Mouse (Mus musculus): ENCODE data around the gene Gm28374.
A peak's percentile ranks its signal among the peaks of the same experiment; 100 is the strongest.
"Not testable (repeated sequence)": the region's sequence is repeated elsewhere in the genome, so short reads cannot be mapped to it uniquely, and the experiment has no call there.

The Gm28374 gene

DNA sequence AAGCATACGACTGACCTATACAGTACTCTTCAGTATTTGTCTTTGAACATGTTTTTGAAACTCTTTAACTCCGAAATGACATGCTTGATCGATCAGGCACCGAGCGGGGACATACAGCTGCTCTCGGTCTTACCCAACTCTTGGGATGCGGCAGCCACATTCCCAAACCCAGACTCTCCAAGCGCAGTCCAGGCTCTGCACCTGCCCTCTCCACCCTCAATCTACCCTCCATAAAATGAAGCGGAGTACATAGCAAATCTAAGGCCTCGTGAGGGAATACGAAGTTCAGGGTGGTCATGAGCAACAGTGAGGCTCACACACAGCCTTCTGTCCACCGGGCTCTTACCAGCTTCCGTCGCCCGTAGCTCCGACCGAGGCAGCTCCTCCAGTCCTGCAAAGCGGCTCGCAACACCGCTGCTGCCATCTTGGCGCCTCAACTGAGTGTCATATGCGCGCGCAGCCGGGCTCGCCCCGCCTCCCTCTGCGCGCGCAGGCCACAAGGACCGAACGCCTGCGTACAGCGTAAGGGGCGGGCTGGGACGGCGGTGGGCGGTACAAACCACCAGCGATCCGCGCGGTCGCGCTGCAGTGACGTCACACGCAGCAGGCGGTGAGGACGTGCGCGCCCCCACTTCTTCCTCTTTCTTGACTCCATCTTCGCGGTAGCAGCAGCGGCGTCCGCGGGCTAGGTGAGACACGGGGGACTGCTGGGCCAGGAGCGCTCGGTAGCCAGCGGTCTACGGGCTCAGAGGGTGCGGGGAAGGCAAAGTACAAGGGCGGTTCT lies 24.6 kb downstream of the Gm28374 start, which contains the start of the genes Mrpl49 and Fau:
Gene Mrpl49 (minus strand): TSS at position 473 of the 784 bp plus-strand sequence.
Gene Fau (plus strand): TSS at position 532 of the 784 bp plus-strand sequence.
- ATAC-seq (ENCODE audit: low TSS enrichment) = peak; percentile 76

DNA sequence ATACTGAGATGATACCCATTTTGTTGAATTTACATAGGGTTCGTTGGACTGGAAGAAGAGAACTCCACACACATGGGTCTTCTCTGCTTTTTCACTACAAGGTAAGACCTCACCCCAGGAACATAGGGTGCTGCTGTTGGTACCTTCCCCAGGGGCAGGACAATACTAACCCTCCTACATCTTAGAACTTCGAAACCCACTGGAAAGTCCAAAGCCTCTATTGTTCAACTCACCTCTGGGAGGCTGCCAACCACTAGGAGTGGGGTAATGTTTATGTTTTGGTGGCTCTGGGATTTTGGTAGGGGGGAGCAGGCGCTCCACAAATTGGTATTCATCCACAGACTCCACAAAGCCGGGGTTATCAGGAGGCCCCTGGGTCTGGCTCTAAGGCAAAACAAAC lies 25.4 kb downstream of the Gm28374 start:
- no peak for ATAC-seq (ENCODE audit: low TSS enrichment)

DNA sequence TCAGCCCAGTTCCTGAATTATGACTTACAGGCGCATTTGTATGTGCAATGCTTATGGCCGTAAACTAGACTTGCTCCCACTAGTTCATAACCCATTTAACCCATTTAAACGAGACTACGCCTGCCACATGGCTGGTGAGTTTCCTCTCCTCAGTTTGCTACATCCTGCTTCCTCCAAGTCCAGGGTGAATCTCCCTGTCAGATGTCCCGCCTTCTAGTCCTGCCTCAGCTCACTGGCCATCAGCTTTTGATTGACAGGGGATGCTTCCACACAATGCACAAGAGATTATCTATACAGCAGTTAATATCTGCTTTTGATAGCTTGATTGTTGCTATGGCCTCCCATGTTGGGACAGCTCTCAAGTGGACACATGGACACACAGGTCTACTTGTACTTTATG lies 27.8 kb downstream of the Gm28374 start:
- ATAC-seq (ENCODE audit: low TSS enrichment) = no peak

DNA sequence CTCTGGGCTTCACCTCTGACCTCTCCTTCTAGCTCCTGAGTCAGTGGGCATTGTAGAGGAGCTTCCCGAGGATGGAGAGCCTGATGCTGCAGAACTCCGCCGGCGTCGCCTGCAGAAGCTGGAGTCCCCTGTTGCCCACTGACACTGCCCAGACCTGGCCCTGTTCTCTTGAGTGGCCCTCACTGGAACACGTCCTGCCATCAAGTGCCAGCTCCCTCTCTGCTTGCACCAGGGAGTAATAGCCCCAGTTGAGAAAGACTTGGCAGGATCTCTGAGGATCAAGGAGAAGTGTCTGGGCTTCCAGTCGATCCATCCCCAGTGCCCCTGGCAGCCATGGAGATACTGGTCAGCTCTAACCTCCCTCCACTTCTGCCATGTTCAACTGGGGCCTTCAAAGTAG lies 29.5 kb downstream of the Gm28374 start:
- no peak for ATAC-seq (ENCODE audit: low TSS enrichment)

DNA sequence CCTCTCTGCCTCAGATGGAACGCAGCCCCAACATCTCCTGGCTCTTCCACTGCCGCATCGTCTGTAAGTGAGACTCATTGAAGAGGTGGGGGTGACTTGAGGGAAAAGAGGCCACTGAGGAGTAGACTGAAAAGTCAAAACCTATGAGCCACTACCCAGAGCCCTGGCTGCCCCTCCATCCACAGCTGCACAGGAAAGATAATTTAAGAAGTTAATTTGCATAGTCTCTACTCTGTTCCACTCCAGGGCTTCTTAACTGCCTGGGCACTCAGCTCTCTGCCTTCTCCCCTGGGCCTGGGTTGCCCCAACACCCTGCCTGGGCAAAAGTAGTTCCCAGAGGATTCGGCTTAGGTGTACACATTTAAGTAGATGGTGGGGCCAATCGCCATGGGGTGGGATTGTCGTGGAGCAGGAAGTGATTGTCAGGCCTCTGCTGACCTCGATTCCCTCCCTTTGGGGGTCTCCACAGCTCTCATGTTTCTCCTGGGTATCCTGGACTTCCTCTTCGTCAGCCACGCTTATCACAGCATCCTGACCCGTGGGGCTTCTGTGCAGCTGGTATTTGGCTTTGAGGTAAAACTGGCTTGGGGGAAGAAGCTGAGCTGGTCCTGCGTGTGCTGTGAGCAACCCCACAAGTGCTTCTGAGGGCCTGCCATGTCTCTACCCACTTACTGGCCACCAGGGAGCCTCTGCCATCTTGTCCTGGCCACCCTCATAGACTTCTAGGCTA lies 33.2 kb downstream of the Gm28374 start:
- ATAC-seq (ENCODE audit: low TSS enrichment) = no peak

DNA sequence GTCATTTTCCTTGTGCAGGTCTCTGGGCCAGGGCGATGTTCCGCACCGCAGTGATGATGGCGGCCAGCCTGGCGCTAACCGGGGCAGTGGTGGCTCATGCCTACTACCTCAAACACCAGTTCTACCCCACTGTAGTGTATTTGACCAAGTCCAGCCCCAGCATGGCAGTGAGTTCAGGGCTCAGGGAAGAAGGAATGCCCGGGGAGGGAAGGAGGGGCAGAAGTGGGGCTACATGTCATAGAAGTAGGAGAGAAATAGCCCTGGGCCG lies 34.2 kb downstream of the Gm28374 start:
- ATAC-seq (ENCODE audit: low TSS enrichment) = no peak

DNA sequence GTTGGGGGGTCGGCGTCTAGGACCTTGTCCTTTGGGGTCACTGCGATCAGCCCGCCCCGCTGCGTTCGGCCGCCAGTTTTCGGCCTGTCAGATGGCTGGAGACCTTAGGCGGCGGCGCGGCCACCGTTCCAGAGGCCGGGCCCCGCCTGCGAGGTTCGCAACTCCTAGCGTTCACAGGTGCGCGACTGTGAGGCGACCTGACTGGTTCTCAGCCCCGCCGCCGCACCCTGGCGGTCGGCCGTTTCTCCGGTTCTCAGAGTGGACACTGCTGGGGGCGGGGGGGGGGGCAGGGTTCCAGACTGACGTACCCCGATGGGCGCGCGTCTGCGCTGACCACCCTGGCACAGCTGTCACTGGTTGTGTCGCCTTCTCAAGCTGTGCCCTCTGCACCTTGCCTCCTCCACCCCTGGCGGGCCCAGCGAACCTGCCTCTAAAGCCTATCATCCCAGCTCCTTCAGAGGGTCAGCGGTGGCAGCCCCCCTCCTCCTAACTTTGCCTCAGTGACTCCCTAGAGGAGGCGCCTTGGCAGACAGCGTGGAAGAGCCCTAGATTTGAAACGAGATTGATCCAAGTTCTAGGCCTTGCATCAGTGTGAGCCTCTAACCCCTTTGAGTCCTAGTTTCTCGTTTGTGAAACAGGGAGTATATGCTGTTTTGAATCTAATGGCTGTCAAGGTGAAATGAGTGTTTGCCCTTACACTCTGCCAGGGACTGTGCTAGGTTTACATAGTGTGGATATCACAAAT lies 34.7 kb downstream of the Gm28374 start:
- no peak for ATAC-seq (ENCODE audit: low TSS enrichment)

DNA sequence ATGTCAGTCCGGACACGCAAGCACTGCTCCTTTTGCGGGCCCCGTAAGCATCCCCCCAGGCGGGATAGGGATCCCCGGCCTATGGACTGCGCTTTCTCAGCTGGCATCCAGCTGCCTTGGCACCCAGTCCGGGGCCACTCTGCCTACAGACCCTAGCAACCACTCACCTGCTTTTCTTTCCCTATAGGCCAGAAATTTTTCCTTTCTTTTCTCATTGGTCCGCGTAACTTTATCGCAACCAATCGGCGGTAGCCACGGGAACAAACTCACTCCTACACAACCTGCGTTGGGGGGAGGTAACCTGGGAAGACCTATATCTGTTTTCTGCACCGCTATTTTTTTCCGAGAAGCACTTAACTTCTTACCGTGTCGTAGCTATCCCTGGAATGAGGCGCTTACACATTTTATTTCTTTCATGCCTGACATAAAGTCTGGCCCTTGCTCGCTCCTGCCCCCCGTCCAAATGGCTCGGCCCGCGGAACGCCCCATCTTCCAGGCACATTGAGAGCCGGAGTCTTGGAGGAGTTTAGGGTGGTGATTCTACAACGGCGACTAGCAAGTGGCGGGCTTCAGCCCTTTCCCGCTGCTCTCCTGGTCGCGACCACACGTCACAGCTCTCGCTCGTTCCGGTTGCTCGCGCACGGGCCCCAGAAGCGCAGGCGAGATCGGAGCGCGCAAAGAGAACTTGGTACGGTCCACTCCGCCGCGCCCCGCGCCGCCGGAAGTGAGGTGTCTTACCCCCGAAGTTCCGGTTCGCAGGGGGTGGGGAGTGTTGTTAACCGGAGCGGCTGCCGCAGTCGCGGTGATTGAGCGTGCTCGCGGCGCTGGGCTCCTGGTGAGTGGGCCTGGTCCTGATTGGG lies 35.5 kb downstream of the Gm28374 start, which contains the start of gene Syvn1:
Gene Syvn1 (plus strand): TSS at position 283 of the 860 bp plus-strand sequence.
- ATAC-seq (ENCODE audit: low TSS enrichment) = peak; percentile 86

DNA sequence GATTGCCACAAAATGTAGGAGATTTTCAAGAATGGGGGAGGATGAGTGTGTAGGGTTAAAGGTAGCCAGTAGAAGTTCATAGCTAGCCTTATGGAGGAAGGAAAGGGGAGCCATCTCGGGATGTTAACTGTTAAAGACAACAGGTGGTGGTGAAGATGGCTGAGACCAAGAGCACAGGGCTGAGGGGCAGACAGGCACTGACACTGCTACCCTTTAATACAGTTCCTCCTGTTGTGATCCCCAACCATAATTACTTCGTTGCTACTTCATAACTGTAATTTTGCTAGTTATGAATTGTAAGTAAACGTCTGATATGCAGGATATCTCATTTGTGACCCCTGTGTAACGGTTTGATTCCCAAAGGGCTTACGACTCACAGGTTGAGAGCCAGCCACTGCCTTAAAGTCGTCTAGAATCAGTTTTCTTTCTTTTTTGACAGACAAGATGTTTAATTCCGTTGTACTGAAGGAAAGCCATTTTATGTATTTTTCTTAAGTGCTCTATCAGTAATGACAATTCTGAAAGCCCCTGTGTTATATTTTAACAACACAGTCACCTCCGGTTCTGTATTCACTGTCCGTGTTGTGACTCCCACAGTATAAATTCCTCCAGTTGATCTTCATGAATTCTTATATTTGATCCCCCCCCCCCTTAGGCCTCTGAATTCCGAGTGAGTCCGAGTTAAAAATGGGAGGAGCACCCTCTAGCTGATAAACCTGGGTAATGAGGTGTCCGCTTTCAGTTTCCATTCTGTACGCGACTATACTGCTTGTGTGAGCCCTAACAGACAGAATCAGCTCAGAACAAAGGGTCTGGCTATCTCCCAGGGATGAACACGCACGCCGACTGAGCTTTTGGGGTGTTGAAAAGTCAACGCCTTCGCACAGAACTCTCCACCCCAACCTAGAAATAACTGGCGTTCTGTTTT lies 36.4 kb downstream of the Gm28374 start:
- peak; percentile 28; the same call in 1 of the 2 replicates for ATAC-seq (ENCODE audit: low TSS enrichment)

DNA sequence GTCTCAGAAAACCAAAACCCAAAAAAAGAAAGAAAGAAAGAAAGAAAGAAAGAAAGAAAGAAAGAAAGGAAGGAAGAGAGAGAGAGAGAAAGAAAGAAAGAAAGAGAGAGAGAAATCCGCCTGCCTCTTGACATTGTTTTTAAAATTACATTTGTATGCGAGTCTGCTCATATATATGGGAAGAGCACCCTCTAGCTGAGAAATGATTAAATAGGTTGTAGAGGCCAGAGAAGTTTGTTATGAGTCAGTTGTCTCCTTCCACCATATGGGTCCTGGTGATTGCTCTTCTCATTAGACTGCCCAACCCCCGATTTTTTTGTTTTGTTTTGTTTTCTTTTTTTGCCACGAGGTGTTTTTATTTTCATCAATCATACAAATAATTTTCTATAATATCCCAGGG lies 38.0 kb downstream of the Gm28374 start:
- ATAC-seq (ENCODE audit: low TSS enrichment) = not testable (repeated sequence)

DNA sequence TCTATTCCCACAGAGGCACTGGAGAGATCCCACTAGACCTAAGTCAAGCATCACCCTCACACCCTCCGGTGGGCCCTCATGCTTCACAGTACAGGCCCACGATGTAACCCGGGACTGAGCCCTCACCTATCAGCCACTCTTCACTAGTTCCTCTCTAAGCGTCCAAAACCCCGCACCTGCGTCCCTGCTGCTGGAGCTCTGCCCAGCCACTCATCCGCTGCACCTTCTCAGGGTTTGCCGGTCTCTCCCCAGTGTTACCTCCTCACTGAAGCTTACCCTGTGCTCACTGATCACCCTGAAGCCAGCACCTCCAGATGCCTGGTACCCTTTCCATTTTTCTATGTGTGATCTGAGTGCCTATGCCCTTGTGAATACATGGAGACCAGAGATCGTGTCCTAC lies 39.8 kb downstream of the Gm28374 start:
- ATAC-seq (ENCODE audit: low TSS enrichment) = no peak

DNA sequence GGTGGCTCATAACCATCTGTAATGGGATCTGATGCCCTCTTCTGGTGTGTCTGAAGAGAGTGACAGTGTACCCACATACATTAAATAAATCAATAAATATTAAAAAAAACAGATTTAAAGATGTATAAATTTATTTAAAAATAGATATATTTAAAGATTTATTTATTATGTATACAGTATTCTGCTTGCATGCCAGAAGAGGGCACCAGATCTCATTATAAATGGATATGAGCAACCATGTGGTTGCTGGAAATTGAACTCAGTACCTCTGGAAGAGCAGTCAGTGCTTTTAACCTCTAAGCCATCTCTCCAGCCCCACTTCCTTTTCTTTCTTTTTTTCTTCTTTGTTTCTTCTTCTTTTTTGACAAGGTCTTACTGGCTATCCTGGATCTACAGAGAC lies 42.1 kb downstream of the Gm28374 start:
- no peak for ATAC-seq (ENCODE audit: low TSS enrichment)

DNA sequence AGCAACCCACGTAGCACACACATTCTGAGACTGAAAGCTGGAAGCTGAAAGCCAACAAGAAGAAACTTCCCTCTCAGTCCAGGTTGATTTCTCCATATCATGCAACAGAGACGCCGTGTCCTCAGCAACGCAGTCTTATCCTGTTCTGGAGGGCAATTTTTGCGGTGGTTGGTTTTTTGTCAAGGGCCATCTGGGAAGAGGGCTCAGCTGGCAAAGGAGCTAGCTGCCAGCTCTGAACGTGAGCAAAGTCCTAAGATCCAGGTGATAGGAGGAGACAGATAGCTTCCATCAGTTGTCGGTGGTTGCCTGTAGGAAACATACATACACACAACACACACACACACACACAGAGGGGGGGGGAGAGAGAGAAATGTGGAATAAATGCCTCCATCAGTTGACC lies 43.7 kb downstream of the Gm28374 start:
- no peak for ATAC-seq (ENCODE audit: low TSS enrichment)

DNA sequence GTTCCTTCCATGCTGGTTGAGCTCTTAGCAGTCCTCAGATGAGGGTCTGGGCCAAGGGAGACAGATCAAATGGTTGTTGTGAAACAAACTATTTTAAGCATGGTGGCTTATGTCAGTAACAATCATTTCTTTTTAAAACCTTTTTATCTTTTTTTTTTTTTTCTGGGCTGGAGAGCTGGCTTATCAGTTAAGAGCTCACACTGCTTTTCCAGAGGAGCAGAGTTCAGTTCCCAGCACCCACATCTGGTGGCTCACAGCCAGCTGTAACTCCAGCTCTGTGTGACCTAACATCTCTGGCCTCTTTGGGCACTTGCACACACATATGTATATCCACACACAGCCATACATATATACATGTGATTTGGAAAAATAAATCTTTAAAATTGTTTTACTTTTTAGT lies 44.4 kb downstream of the Gm28374 start:
- no peak for ATAC-seq (ENCODE audit: low TSS enrichment)

DNA sequence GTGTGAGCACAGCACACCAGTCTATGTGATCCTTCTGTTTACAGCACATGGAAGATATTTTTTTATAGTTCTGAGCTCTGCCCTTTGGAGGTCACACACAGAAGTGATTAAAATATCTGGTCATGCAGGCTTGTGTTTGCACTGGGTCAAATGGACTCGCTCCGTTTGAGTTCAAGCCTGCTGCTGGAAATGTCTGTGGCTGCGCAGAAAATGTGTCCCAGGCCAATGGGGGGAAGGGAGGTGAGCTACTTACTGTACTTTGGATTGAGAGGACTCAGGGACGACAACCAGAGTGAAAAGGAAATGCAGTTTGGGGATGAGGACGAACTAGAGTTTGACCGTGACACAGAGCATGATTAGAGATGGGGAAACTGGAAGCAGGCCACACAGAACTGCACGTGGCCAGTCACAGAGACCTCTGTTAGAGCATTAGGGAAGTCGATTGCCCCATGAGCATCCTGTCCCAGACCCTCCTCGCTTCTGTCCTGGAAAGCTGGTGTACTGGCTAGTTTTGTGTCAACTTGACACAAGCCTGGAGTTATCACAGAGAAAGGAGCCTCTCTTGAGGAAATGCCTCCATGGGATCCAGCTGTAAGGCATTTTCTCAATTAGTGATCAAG lies 46.0 kb downstream of the Gm28374 start:
- ATAC-seq (ENCODE audit: low TSS enrichment) = no peak

DNA sequence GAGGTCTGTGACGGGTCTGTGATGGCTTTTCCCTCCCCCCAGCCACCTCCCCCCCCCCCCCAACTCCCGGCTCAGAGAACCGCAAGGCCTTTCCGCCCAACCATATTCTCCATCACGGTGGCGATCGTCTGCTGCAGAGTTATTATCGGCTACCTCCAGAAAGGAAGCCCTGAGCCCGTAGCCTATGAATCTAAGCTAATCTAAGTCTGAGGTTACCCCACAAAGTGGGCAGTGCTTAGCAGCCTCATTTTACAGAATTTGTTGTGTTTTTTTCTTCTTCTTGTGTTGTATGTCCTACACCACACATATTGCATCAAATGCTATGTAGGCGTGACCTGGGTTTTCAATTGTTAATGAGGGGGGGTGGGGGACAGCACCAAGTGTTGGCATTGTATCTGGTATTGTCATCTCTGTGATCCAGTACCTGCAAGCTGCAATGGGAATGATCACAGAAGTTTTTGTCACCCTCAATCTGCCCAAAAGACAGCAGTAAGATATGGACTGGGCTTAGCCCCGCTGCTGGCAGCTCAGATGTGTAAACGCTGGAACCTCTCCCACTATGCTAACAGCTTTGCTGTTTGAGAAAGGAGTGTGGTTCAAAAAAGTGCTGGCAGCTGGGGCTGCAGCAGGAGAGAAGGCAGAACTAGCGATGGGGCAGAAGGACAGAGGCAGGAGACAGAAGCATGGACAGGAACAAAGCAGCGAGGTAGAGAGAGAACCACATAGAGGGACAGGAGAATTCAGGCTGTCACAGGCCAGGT lies 51.4 kb downstream of the Gm28374 start:
- ATAC-seq (ENCODE audit: low TSS enrichment) = no peak

DNA sequence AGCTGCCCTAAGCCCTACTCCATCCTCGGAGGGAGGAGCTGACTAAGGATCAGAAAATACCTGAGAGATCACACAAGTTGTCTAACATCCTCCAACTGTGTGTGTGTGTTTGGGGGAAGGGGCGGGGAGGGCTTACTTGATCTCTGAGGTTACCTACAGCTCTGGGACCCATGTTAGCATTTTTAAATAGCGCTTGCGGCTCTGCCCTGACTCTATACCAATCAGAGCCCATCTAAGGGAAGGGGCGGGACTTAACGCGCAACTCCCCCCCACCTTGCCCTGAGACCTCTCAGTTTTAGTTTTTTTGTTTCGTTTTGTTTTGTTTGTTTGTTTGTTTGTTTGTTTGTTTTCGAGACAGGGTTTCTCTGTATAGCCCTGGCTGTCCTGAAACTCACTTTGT lies 52.6 kb downstream of the Gm28374 start:
- no peak for ATAC-seq (ENCODE audit: low TSS enrichment)

DNA sequence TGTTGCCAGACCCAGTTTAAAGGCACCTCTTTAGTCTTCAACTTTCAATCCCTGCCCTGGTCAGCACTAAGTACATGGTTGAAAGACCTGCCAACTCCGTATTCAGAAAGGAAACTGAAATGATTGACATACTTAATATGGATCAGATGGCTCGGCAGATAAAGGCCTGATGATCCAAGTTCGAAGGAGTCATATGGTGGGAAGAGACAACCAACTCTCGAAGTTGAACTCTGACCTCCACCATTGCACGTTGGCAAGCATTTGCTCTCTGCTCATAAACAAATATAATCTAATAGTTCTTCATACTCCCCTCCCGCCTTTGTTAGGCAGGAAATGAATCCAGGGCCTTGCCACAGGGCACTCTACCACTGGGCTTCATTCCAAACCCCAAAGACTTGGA lies 53.1 kb downstream of the Gm28374 start:
- no peak for ATAC-seq (ENCODE audit: low TSS enrichment)

All from frontal cortex, adult (tissue).